Mouse (Mus musculus) embryonic stem cell, embryonic (primary cell): ENCODE measurements around the gene Lrrfip2.

Experiments used
- CTCF ChIA-PET, 4 experiments: fragments of 300-600 bp in 2 of 4; fragments of 350-600 bp in 2 of 4; sonication (Branson Sonifier 250); formaldehyde crosslinking; loops; one replicate each; lab custom pipeline; 2022; ENCODE audit warnings: inconsistent platforms in 2 of 4; lab: Charles Lee
- POLR2A ChIA-PET, 4 experiments: fragments of 300-600 bp in 2 of 4; fragments of 350-600 bp in 2 of 4; sonication (Branson Sonifier 250); formaldehyde crosslinking; loops; one replicate each; lab custom pipeline; 2022; ENCODE audit warnings: antibody characterized with exemption in 4 of 4, inconsistent platforms in 1 of 4; lab: Charles Lee

Gene Lrrfip2

DNA sequence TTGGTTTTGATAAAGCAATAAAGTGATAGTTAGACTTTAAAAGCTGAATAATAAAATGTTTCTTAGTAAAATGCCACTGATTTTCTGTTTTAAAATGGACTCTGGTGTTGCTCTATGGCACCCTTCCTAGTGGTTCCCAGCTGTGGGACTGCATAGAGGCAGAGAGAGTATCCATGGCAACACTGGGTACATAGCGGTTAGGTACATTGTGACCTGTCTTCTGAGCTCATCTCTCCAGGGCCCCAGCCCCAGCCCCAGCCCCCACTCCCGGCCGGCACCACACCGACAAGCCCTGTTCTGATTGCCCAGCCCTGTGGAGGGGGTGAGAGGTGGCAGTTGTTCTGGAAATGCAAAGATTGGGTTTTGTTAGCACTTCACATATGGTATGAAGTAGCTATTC, 67.5 kb downstream of the Lrrfip2 start:
- POLR2A ChIA-PET = interaction anchor here in 1 of 4 experiments (1.5 kb wide), 1 partner anchor 87 kb away, joined by 5 read pairs; the partner anchor contains the start of genes Epm2aip1 and Mlh1
- CTCF ChIA-PET = interaction anchor here in 1 of 4 experiments (1.5 kb wide), 1 partner anchor 63 kb away, joined by 4 read pairs; no protein-coding TSS in a partner anchor

DNA sequence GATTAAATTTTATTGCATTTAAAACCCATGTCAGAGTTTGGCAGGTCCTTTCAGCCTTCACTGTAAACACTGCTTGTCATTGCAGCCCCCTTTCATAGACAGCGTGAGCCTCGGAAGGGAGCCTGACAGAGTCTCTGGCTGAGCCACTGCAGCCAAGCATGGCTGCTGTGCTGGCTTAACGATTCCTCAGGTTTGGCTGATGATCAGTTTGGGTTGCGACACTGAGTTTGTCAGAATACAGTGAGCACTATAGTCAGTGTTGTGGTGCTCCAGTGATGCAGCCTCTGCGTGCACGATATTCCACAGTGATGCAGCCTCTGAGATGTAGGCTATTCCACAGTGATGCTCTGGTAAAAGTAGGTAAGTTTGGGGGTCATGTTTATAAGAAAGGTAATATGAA, 69.5 kb downstream of the Lrrfip2 start:
- ChIA-PET CTCF (no interaction called here), POLR2A (no interaction called here)

DNA sequence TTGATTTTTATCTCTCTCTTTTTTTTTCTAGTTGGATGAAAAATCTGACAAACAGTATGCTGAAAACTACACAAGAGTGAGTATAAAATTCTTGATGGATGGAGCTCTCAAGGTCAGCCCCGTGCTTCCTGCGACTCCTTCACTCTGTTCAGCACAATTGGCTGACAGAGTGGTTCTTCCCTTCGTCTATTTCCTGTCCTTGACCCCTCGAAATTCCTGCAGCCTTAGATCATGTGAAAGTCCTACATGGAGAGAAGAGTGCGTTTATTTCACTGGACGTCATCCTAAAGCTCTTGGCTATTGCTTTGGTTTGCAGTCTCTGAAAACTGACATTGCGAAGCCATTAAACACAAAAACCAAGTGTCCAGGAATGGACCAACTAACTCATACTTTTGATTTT, 71.3 kb downstream of the Lrrfip2 start:
- CTCF ChIA-PET = interaction anchor here in 1 of 4 experiments (0.6 kb wide), 1 partner anchor 96 kb away, joined by 3 read pairs; no protein-coding TSS in a partner anchor
- POLR2A ChIA-PET = no interaction called here

DNA sequence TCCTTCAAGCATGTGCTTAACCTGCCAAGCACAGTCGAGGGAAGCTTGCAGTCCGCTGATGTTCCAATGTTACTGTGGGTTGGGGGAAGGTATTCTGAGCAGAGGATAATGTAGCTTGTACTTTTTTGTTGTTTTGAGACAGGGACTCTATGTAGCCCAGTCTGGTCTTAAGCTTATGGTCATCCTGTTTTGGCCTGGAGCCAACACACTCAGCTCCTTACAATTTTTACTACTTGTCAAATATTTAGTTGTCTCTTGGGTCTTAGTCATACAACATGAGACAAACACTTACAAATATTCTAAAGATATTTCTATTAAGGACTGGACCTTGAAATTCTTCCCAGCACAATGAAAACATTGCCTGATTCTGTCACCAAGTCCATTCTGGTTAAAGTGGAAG, 75.8 kb downstream of the Lrrfip2 start:
- POLR2A ChIA-PET = no interaction called here
- CTCF ChIA-PET = no interaction called here

DNA sequence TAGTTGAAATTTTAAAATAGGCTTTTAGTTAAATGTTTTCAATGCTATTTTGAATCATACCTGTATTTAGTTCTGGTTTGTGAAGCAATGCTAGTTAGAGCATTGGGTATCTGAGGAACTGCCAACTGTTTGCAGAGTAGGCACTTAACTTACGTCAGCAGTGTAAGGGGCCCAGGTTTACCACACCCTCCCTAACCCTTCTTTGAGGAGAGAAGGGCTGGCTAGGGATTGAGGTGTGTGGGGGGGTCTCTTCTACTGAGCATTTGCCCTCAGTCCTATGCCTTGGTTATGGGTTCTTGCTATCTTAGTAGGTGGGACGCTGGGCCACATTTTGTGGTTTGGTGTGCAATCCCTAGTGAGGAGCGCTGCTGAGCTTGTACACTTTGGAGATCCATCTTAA, 79.7 kb downstream of the Lrrfip2 start:
- ChIA-PET POLR2A (no interaction called here), CTCF (interaction anchor here in 1 of 4 experiments (0.6 kb wide), 1 partner anchor 681 kb away, joined by 3 read pairs; no protein-coding TSS in a partner anchor)

DNA sequence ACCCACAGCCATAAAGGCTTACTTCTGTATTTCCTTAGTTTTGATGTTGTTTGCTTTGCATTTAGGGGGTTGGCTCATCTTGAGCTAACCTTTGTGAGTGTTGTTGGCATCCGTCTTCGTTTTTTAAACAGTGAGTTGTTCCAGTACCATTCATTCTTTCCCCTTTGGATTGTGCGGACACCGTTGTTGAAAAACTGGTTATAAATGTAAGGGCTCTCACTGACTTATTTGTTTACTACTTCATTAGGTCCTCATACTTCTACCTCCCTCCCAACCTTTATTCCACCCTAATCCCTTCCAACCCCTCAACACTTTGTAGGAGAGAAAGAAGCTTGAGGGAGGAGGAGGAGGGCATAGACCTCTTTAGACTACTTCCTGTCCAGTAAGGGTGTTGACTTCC, 80.3 kb downstream of the Lrrfip2 start:
- CTCF ChIA-PET = interaction anchor here in 1 of 4 experiments (0.6 to 0.7 kb wide), 2 partner anchors 115 to 681 kb away, joined by 3 to 14 read pairs; no protein-coding TSS in a partner anchor
- POLR2A ChIA-PET = interaction anchor here in 1 of 4 experiments (0.8 kb wide), 1 partner anchor 112 kb away, joined by 4 read pairs; no protein-coding TSS in a partner anchor

DNA sequence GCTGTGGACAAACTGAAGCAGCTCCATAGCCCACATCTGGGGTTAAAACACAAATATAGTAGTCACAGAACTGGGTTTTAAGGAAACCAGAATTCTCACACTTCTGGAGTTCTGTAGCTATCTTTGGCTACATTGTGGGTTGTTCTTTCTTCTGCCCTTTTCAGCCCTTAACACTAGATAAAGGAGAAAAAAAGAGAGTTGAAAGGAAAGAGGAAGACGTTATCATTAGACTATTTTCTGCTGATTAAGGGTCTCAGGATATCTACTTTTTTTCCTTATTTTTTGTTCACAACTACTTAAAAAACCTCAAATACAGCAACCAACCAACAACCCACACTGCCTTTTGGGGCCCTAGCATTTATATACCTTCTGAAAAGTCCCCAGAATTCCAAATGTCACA, 80.9 kb downstream of the Lrrfip2 start:
- POLR2A ChIA-PET = interaction anchor here in 1 of 4 experiments (0.6 to 0.8 kb wide), 2 partner anchors 112 to 201 kb away, joined by 3 to 4 read pairs; no protein-coding TSS in a partner anchor
- CTCF ChIA-PET = no interaction called here

DNA sequence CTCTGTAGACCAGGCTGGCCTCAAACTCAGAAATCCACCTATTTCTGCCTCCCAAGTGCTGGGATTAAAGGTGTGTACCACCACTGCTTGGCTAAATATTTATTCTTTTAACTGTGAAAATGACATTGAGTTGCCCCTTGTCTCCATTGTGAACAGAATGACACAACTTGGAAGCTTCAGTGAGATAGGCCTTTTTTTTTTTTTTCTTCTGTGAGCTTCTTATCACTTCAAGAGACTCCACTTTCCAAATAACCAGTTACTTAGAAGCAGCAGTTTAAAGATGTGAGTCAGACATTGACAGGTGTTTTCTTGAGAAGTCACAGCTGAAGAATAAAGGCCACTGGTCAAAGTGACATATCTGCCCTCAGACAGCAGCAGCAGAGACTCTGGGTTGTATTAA, 82.8 kb downstream of the Lrrfip2 start:
- POLR2A ChIA-PET = interaction anchor here in 1 of 4 experiments (1.1 kb wide), 1 partner anchor 39 kb away, joined by 3 read pairs; no protein-coding TSS in a partner anchor

DNA sequence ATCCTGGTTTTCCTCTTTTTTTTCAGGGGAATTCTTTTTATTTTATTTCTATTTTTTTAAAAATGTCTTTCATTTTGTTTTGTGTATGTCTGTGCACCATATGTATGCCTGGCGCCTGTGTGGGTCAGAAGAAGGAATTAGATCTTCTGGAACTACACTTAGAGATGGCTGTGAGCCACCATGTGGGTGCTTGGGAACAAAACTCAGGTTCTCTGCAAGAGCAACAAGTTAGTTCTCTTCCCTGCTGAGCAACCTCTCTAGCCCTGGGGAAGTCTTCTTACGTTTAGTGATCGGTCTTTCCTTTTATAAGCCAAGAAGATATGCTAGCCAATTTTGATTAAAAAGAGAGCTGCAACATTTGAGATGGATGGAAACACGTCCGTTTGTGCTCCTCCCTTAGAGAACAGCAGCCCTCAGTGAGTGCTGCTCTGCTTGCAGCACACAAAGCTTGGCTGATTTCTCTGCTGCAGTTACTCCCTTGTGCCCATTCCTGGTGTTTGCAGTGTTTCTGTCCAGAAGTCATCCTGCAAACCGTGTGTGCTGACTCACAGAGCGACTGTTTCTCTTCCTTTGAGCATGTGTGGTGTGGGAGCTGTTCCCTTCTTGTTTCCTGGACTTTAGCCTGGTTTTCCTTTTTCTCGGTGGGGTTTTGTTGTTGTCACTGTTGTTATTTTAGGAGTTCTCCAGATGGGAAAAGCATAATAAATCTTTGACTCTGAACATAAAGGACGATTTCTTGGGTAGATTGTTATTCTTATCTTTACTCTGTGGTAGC, 87.4 kb downstream of the Lrrfip2 start:
- ChIA-PET POLR2A (interaction anchor here in 1 of 4 experiments (1.3 kb wide), 1 partner anchor 17 kb away, joined by 4 read pairs; no protein-coding TSS in a partner anchor), CTCF (no interaction called here)

More for the DNA sequence above, 82.8 kb downstream of the Lrrfip2 start:
- CTCF ChIA-PET = interaction anchor here in 1 of 4 experiments (1.2 kb wide), 1 partner anchor 89 kb away, joined by 3 read pairs; no protein-coding TSS in a partner anchor

DNA sequence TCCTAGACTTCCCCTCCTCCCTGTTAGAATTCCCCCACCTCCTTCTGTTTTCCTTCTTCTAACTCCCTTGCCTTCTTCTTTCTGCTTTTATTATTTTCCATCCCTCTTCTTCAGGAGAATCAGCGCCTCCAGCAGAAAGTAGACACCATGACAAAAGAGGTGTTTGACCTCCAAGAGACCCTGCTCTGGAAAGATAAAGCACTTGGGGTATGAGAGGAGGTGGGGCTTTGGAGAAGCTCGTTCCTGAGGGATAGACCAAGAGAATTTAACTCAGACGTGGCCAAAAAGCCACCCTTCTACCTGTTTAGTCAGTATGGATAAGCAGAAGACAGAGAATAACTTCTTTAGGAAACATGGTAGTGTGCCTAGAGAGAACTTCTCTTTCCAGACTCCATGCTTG, 90.3 kb downstream of the Lrrfip2 start:
- CTCF ChIA-PET = no interaction called here
- POLR2A ChIA-PET = interaction anchor here in 1 of 4 experiments (0.8 to 1.4 kb wide), 4 partner anchors 15 to 82 kb away, joined by 3 read pairs; no protein-coding TSS in a partner anchor

DNA sequence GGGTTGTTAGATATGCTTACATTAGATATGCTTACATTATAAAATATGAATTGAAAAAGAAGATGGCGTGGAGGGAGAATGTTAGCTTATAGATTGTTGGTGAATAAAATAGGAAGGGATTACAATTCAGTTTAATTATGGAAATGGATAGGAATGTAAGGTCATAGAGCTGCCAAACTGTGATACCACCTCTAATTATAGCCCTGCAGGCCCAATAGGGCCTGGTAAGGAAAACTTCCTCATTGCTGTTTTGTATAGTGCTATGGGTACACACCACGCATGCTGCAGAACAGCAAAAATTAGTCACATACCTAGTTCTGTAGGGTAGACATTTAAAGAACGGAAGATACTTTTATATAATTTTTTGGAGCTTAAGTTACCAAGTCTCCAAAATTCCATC, 90.8 kb downstream of the Lrrfip2 start:
- ChIA-PET POLR2A (interaction anchor here in 1 of 4 experiments (0.8 to 1.4 kb wide), 4 partner anchors 15 to 81 kb away, joined by 3 read pairs; no protein-coding TSS in a partner anchor), CTCF (no interaction called here)

DNA sequence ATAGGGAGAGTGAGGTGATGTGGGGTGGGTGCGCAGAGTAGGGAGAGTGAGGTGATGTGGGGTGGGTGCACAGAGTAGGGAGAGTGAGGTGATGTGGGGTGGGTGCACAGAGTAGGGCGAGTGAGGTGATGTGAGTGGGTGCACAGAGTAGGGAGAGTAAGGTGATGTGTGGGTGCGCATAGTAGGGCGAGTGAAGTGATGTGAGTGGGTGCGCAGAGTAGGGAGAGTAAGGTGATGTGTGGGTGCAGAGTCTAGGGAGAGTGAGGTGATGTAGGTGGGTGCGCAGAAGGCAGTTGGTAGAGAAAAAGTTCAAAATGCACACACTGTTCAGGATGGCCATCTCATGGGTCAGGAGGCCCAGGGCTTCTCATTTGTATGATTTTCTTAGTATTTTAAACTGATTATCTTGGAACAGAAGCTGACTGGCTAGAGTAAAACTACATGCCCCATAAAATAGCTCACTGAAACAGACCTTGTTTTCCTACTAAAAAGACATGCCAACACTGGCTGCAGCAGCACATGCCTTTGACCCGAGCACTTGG, 91.8 kb downstream of the Lrrfip2 start:
- POLR2A ChIA-PET = interaction anchor here in 1 of 4 experiments (2.1 kb wide), 1 partner anchor 13 kb away, joined by 13 read pairs; no protein-coding TSS in a partner anchor
- CTCF ChIA-PET = no interaction called here

DNA sequence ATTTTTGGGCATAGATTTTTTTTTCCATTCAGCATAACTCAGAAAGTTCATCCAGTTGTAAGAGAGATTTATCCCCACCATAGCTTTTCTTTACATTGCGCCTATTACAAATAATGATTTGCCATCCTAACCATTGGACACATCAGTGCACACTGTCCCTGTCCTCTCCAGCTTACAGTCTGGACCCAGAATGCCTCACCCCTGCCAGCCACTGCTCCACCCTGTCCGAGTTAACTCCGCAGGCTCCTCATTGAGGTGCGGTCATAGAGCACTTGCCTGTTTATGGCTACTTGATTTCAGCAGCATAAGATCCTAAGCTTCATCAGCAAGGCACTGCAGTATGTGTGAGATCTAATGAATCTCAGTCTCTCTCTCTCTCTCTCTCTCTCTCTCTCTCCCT, 93.0 kb downstream of the Lrrfip2 start:
- ChIA-PET POLR2A (interaction anchor here in 1 of 4 experiments (2.1 kb wide), 1 partner anchor 12 kb away, joined by 13 read pairs; no protein-coding TSS in a partner anchor), CTCF (interaction anchor here in 1 of 4 experiments (0.7 kb wide), 1 partner anchor 163 kb away, joined by 3 read pairs; no protein-coding TSS in a partner anchor)

DNA sequence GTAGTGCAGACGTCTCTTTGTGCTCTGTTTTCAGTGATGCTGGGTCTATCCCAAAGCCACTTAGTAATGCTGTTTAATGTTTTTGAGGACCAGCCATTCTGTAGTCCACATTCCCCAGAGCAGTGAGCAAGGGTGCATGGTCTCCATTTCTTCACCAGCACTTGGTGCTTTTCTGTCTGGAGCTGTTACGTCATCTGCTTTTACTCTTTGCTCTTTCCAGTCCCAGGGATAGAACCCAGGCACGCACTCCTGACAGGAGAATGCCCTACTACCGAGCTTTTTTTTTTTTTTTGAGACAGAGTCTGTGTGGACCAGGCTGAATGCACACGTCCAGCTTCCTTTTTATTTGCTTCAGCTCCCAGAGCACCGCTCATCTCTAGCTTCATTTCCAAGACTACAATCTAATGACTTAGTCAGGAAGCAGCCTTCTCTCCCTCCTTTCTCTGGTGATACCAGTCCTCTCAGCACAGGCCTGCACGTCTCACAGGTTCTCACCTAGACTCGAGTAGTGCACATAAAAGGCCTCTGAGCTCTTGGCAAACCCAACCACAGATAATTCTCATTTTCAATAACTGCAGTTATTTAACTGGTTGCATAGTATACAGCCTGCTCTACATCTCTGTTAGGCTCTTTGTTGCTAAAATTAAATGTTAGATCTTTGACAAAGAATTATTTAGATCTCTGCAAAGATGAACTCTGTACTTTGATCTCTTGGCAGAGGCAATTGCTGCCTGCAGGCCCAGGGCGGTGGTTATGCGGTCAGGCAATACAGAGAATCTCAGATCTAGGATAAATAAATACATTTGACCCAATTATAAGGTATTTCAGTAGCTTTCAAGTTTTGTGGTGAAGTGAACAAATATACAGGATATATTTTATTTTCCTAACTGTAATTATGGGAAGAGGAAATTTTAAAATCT, 94.0 kb downstream of the Lrrfip2 start:
- ChIA-PET POLR2A (interaction anchor here in 2 of 4 experiments (0.6 to 2.1 kb wide), 2 partner anchors 11 to 654 kb away, joined by 3 to 13 read pairs; no protein-coding TSS in a partner anchor), CTCF (interaction anchor here in 1 of 4 experiments (0.7 kb wide), 1 partner anchor 489 kb away, joined by 5 read pairs; no protein-coding TSS in a partner anchor)

DNA sequence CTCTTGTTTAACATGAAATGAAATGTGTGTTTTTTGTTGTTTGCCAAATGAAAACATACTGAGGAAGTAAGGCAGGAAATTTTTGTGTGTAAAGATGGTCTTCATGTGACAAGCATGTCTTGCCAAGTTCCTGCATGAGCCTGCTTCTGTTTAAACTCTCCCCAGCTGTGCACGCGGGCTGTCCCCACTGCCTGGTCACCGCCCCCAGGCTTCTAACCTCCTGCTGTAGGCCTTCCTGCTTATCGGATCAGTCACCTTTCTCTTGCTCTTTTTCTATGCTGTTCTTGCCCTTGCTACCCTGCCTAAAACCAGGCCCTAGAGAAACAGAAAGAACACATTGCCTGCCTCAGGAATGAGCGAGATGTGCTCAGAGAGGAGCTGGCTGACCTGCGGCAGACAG, 96.1 kb downstream of the Lrrfip2 start:
- ChIA-PET CTCF (no interaction called here), POLR2A (interaction anchor here in 2 of 4 experiments (1.3 to 1.6 kb wide), 3 partner anchors 9 to 58 kb away, joined by 3 to 4 read pairs (median 4); partner anchors contain the start of genes Epm2aip1 (in 1 of the 2) and Mlh1 (in 1 of the 2))

DNA sequence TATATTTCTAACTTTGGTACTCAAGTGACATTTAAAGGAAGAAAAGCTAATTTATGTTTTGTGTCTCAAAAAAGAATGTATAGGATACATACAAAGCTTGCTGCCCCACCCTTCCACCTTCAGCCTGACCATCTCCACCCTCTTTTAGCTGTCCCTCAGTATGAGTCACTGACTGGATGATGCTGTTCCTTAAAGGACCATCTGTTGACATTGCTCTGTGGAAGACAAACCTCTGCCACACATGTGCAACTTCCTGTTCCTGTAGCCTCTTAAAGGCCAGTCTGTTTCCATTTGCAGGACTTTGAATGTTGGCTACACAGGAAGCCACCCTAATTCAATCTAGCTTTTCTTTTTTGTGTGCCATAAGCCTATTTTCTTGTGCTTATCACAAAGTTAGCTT, 99.0 kb downstream of the Lrrfip2 start:
- CTCF ChIA-PET = interaction anchor here in 2 of 4 experiments (1.1 to 1.4 kb wide), 2 partner anchors 18 to 73 kb away, joined by 3 to 4 read pairs; no protein-coding TSS in a partner anchor
- POLR2A ChIA-PET = no interaction called here

DNA sequence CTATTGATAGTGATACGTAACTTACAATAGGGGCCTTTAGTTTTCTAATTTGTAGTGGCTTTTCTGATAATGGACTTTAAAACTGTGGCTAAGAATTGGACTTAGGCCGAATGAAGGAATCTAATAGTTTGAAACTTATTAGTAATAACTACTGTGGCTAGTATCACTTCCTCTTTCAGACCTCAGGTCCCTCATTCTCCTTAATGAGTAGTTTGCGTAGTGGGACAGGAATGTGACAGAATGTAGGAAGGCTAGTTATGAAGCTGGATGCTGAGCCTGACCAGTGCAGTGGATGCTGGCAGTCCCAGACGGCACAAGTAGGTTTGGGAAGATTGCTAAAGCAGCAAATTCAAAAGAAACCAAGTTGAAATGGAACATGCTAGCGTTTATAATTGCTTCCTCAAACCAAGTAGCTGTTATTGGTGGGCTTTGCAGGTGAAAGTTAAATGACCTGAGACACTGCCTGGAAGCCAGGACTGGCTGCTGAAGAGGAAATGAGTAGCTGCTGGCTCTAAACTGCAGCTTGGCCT, 103.2 kb downstream of the Lrrfip2 start:
- ChIA-PET POLR2A (interaction anchor here in 2 of 4 experiments (0.7 to 3.1 kb wide), 6 partner anchors 10 to 51 kb away, joined by 3 to 15 read pairs (median 3); partner anchors contain the start of genes Epm2aip1 (in 1 of the 2) and Mlh1 (in 1 of the 2)), CTCF (no interaction called here)
